Mouse (Mus musculus): ENCODE data around the gene Dhtkd1.

GRCm38 (mm10) chr2:5942416-5943032 lies at the start of gene Dhtkd1:
- TF ChIP-seq CTCF (IDR thresholded peaks at IDR 0.05; ENCODE audit: borderline replicate concordance, insufficient read depth, low read depth, low read length) (no peak), POLR2A (IDR thresholded peaks at IDR 0.05; ENCODE audit: borderline replicate concordance, insufficient read depth, low read length) (no peak)

All from cerebellum, adult 2 months (tissue).